Mouse (Mus musculus): ENCODE results near the gene Rnasek.

Rnasek gene

DNA sequence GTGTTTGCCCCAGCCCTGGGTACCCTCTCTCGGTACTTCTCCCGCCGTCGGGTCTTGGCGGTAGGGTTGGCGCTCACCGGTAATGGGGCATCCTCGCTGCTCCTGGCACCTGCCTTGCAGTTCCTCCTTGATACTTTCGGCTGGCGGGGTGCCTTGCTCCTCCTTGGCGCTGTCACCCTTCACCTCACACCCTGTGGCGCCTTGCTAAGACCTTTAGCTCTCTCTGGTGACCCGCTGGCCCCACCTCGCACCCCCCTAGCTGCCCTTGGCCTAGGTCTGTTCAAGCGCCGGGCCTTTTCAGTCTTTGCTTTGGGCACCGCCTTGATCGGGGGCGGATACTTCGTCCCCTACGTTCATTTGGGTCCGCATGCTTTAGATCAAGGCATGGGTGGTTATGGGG lies 24.3 kb downstream of the Rnasek start:
- DNase-seq: no peak

DNA sequence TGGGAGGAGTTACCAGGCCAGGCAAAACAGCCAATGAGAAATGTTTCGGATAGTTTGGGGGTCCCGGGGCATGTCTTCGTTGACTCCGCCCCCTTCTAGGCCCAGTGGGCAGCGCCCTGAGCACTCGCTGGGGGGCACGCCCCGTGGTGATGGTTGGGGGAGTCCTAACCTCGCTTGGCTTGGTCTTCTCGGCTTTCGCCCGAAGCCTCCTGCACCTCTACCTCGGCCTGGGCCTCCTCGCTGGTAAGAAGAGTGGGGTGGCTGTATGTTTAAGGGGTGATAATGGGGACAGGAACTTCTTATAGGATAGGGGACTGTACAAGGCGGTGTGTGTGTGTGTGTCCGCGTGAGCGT lies 24.8 kb downstream of the Rnasek start:
- DNase-seq: no peak

DNA sequence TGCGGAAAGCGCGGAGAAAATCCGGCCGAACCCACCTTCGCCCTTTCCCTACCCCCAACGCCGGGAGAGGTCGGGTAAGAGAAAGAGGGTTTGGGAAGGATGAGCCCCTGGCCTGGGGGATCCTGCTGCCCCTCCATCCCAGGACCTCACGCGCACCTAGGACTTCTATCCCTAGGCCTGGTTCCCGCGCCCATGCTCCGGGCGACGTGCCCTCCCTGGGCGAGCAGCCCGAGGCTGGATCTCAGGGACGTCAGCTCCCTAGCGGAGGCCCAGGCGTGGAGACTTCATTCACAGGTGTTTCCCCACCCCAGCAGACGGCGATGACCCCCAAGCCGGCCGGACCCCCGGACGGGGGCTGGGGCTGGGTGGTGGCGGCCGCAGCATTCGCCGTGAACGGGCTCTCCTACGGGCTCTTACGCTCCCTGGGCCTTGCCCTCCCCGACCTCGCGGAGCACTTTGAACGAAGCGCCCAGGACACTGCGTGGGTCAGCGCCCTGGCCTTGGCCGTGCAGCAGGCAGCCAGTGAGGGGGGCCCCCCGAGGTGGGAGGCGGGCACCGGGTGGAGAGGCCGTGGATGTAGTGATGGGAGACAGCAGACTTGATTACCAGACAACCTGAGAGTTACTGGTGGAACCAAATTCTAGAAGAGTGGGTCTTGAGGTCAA lies 25.3 kb downstream of the Rnasek start:
- no peak for DNase-seq

GRCm38 (mm10) chr11:70213736-70214135 lies 25.9 kb downstream of the Rnasek start:
- DNase-seq: no peak

GRCm38 (mm10) chr11:70212896-70213295 lies 26.7 kb downstream of the Rnasek start:
- no peak for DNase-seq

DNA sequence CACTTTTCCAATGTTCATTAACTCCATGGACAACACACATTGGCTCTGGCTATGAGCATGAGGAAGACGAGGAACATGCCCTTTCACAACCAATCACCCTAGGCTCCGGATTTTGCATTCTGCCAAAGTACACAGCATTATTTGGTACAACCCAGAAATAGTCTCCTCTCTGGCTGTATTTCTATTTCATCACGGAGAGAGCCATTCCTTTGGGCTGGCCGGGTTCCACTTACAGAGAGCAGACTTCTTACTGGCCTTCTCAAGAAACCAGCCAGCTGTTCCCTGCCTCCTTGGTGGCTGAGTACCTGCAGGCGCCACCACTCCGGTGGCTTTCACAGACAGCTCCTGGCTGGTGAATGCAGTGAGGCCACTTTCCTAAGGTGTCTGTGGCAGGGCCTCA lies 27.2 kb downstream of the Rnasek start, which contains the start of gene Slc16a11:
Slc16a11 (plus strand) TSS at position 330 of the 400 bp plus-strand sequence.
- no peak for DNase-seq

DNA sequence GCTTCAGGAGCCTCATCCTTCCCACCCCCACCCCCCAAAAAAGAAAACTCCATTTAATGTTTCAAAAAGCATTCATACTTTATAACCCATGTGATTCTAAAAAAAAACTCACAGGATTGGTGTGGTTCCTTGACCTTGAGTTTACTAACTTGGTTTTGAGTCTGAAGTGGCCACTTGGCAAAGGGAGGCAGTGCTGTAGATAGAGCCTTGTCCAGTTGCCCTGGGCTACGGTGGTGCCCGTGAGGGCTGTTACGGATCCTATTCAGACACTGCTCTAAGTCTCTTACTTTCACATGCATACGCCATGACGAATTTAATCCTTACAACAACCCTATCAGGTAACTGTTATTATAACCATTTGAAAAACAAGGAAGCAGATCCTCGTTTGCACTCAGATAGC lies 27.7 kb downstream of the Rnasek start:
- DNase-seq: no peak

DNA sequence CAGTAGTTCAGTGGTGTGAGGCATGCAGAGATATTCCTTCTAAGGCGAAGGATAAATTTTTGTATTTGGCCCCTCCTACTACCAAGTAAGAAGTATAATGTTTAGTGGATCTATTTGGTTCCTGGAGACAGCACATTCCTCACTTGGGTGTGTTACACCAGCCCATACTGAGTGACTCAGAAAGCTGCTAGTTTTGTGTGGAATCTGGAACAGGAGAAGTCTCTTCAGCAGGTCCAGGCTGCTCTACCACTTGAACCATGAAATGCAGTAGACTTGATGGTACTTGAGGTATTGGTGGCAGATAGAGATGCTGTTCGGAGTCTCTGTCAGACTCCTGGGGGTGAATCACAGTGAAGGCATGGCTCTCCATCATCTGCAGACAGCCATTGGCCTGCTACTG lies 29.0 kb downstream of the Rnasek start:
- DNase-seq: no peak

DNA sequence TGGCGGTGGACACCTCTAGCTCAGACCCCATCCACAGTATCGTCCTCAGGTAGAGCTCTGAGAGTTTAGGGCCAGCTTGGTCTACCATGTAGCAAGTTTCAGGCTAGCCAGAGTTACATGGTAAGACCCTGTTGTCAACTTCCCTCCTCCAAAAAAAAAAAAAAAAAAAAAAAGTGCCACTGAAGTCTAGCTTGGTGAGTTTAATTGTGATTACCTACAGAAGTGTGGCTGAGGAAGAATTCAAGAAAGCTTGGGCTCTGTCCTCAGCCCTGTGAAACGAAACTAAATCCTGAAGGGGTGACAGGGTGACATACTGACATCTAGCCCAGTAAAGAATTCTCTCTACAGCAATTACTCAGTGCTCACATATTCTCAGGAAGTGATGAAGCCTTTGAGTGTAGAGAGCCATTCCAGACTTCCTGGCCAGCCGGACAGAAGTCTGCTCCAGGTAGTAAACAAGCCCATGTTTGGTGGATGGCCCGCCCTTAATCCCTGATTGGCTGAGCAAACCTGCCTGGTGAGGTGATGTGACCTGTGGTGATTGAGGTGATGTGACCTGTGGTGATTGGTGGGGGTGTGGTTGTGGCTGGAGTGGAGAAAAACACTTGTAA lies 30.8 kb downstream of the Rnasek start:
- DNase-seq: no peak

DNA sequence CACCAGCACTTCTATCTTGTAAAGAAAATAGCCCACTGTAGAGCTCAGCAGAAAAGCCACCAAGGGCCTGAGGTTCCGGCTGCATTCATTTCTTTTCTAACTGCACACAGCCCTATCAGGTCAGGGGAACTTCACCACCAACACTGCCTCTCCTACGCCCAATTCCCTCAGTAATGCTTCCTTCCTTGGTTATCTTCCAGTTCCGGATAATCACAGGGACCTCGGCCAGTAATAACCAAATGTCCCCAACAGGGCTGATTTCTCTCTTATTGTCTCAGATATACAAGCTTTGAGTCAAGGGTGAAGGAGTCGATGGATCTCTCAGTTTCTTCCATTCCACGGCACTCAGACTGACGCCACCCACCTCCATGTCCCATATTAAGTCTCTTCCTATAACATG lies 32.4 kb downstream of the Rnasek start:
- no peak for DNase-seq

GRCm38 (mm10) chr11:70206801-70207200 lies 32.8 kb downstream of the Rnasek start:
- no peak for DNase-seq

DNA sequence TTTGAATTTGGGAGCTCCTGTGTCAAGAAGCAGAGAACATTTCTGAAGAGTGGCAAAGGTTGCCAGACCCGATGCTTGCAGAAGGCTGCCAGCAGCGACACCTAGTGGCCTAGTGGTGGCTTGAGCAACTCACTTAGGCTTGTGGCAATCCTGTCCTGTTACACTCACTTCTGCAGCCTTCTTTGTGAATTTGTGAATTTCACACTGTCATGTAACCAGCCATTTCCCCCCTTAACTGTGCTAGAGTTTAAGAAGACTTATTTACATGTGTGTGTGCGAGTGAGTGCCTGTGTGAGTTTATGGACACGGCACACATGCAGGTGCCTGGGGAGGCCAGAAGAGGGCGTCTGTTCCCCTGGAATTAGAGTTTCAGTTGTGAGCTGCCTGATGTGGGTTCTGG lies 38.0 kb downstream of the Rnasek start:
- peak; percentile 41 to 49 for DNase-seq

- no peak for DNase-seq
Measured at GRCm38 (mm10) chr11:70200036-70200608, 39.5 kb downstream of the Rnasek start.

- DNase-seq: no peak
Measured at GRCm38 (mm10) chr11:70199107-70199506, 40.5 kb downstream of the Rnasek start.

- DNase-seq: no peak
Measured at GRCm38 (mm10) chr11:70198332-70198731, 41.3 kb downstream of the Rnasek start.

DNA sequence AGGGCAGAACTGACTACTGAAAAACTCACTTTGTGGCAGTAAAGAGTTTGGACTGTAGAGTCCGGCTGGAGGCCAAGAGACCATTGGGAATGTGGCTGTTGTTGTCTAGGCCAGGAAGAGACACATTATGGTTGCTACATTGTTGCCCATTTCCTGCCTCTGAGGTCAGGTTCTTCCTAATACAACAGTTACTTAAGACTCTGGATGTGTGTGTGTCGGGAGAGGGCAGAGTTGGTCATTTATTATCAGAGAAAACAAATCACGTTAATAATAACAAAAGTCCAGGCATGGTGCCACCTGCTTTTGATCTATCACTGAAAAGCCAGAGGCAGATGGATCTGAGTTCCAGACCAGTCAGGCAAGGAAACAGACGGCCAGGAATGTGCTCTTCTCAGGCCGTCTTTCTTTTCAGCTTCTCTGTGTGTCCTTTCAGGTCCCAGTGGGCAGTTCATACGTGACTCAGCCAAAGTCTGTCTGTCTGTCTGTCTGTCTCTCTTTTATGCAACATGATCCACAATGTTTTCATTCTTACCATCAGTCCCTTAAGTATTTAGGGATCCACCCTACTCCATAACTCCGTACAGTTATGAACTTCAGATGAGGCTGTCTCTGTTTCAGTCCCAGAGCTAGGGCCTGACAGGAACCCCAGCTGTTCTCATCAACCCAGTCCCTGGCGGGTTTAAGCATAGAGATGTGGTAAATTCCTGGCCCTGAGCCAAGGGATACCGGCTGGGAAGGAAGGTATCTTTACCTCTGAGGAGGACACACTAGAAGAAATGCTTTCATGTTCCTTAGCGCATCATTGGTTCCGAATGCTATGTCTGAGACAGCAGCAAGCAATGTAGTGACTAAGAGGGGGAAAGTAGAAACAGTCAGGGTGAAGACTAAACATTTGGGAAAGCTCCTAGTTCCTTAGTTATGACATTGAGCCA lies 46.0 kb downstream of the Rnasek start:
- no peak for DNase-seq

GRCm38 (mm10) chr11:70192157-70192556 lies 47.5 kb downstream of the Rnasek start:
- no peak for DNase-seq

DNA sequence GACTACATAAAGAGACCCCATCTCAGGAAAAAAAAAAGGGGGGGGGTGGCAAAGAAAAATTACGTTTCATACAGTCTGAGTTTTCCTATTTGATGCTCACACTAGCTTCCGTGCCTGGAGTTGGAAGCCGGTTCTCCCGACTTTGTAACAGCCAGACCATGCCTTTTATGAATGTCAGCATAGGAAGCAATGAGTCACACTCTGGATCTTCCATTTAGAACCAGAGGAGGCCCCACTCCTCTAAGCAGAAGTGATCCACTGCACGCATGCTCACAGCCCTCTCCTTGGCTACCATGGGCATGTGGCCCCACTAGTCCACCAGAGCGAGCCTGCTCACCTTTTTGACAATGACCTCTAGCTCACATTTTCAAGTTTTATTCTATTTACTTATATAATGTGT lies 48.5 kb downstream of the Rnasek start:
- DNase-seq: no peak

DNA sequence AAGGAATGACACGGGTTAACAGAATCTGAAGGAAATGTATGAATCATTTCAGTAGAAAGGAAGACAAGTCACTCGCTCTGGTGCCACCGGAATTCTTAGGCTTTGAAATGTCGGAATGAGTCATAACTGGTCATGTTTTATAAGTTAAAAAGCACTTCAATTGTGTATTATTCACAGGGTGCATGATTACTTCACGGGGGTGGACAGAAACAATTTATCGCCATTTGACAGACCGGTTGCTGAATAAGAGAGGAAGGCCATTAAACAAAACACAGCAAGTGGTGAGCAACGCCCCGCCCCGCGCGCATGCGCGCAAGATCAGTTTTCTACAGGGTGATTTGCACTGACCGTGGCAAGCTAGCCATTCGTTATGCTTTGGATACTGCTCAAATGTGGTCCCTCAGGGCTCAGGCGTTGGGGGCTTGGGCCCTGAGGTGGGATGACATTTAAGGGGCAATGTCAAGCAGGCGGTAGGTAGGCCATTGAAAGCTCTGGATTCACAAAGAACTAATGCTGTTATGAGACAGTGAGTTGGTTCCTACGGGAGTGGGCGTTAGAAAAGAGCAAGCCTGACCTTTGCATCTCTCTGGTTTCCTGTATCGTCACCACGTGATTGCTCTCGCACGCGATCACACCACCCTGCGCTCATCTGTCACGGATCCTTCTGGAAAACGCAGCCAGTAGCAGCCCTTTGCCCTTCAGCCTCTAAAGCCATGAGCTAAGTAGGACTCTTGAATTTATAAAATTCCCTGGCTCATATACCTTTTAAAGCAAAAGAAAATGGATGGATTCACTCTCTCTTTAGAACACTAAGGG lies 50.1 kb downstream of the Rnasek start:
- no peak for DNase-seq

Measured in thymus, adult 18-20 months (tissue).